Mouse (Mus musculus) limb, embryonic 13.5 days (tissue): ENCODE measurements around the gene Gse1. TPM values are rescaled to one million over a fixed set of nuclear protein-coding genes. Genes with fewer than 3 reads are reported as not detected.
A peak's percentile ranks its signal among the peaks of the same experiment; 100 is the strongest.

Experiments used
- ATAC-seq: fragments of 200-750 bp; cut with Nextera tagmentation; 2 replicates; pipeline ENCODE4 v1.8.0; 2017; ENCODE audit warnings: low read depth, moderate number of reproducible peaks, moderate TSS enrichment; ENCODE audit not compliant: low FRiP score
- H3K27ac ChIP-seq: fragments of 300-500 bp; sonication (generic); 2 replicates; pipeline ENCODE4 v1.5.1; 2015; ENCODE audit warnings: inconsistent platforms, mild to moderate bottlenecking, moderate library complexity
- H3K27me3 ChIP-seq: fragments of 300-500 bp; sonication (generic); 2 replicates; pipeline ENCODE4 v1.6.1; 2015; ENCODE audit warnings: mild to moderate bottlenecking, inconsistent platforms
- H3K36me3 ChIP-seq: fragments of 300-500 bp; sonication (generic); 2 replicates; pipeline ENCODE4 v1.6.1; 2015; ENCODE audit warnings: inconsistent platforms, mild to moderate bottlenecking, moderate library complexity
- H3K4me1 ChIP-seq: fragments of 300-500 bp; sonication (generic); 2 replicates; pipeline ENCODE4 v1.6.1; 2015; ENCODE audit warnings: inconsistent platforms
- H3K4me2 ChIP-seq: fragments of 300-500 bp; sonication (generic); replicated peaks from 2 replicates; pipeline ENCODE4 v1.6.1; 2015; ENCODE audit warnings: inconsistent platforms, mild to moderate bottlenecking, moderate library complexity
- H3K4me3 ChIP-seq: fragments of 300-500 bp; sonication (generic); 2 replicates; pipeline ENCODE4 v1.5.1; 2015; ENCODE audit warnings: moderate library complexity, mild to moderate bottlenecking, inconsistent platforms
- H3K9ac ChIP-seq: fragments of 300-500 bp; sonication (generic); 2 replicates; pipeline ENCODE4 v1.6.1; 2015; ENCODE audit warnings: mild to moderate bottlenecking, inconsistent platforms
- H3K9me3 ChIP-seq: fragments of 300-500 bp; sonication (generic); 2 replicates; pipeline ENCODE4 v1.6.1; 2016; ENCODE audit warnings: inconsistent platforms
- WGBS: fragments of 180-500 bp; shearing (Covaris S2); methylation state at CpG from one replicate; pipeline ENCODE4 v1.1.7; 2015; 5-methylcytosine and 5-hydroxymethylcytosine counted together
- polyA plus RNA-seq: library from polyadenylated mRNA; unstranded; fragments of >200 nt; fragmentation: Nextera tagmentation; extraction: Ambion mirVana; gene quantifications from 2 replicates; pipeline ENCODE4 v1.2.1, GENCODE M21; 2015

Gse1 gene
- polyA plus RNA-seq, 1 experiment from 2014 or later, result 6.9 TPM

DNA sequence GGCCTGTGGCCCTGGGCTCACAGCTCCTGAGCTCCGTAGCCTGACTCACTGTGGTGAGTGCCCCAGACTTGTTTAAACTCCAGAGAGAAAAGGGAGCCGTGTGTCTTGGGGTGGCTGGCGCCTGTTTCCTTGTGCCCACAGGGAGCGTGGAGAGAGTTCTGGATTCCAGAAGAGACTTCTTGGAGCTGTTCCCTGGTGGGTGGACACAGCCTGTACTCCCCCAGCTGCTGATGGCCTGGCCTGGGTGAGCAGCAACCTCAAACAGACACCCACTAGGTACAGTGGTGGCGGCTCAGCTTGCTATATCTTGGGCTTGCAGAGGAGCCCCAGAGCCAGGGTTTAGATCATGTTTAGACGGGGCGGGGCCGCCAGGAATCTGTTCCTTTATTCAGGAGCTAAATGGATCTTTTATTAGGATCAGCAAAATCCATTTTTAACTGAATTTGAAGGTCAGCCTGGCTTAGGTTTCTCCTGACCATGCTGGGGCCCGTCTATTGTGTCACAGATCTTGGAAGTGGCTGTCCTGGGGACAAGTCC is 21.6 kb downstream of the Gse1 start:
- peaks cover 41% of the 10 kb centered on the region for H3K4me1 ChIP-seq
- H3K9me3 ChIP-seq, result no peaks in the 10 kb centered on the region
- H3K27ac ChIP-seq, result no peak overlapping the region; the same call in 1 of the 2 replicates
- H3K36me3 ChIP-seq, result no peaks in the 10 kb centered on the region
- no peaks in the 10 kb centered on the region for H3K27me3 ChIP-seq
- H3K4me3 ChIP-seq, result no peak overlapping the region
- WGBS, result 65% methylated on average over 9 of the region's 9 CpGs
- peak overlapping the region; percentile 46; the same call in 1 of the 2 replicates for H3K9ac ChIP-seq
- no peak for ATAC-seq
- no peak overlapping the region for H3K4me2 ChIP-seq

DNA sequence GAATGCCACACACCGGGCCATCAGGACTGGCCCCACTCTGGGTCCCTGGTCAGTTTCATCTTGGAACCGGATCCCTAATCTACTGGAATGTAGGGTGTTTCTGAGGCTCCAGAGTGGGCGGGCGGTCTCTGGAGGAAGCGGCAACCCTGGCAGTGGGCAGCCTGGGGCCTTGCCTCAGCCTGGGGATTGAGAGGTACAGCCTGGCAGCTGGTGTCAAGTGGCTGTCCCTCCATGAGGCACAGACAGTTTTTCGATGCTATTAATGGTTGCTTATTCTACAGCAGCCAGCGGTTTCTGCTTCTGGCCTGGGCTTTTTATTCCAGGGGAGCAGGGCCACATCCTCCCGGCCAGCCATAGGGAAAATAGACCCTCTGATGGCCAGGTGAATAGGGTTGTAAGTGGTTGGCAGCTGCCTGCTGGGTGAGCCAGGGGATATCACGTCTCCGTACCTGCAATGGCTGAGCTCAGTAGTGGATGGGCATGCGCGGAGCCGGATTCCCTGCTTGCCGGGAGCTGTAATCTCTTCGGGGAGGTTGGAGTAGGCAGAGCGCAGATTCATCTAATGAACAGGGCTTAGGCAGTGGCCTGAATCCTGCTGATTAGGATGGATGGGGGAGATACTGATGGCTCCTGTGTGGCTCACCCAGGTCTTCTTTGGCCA is 22.6 kb downstream of the Gse1 start:
- Histone ChIP-seq H3K27me3 (no peaks in the 10 kb centered on the region), H3K4me2 (no peak overlapping the region), H3K9me3 (no peaks in the 10 kb centered on the region), H3K9ac (no peak overlapping the region), H3K27ac (peak overlapping the region; percentile 29; the same call in 1 of the 2 replicates), H3K4me3 (no peak overlapping the region), H3K4me1 (peaks cover 52% of the 10 kb centered on the region), H3K36me3 (no peaks in the 10 kb centered on the region)
- no peak for ATAC-seq
- WGBS, result 62% methylated on average over 16 of the region's 16 CpGs

DNA sequence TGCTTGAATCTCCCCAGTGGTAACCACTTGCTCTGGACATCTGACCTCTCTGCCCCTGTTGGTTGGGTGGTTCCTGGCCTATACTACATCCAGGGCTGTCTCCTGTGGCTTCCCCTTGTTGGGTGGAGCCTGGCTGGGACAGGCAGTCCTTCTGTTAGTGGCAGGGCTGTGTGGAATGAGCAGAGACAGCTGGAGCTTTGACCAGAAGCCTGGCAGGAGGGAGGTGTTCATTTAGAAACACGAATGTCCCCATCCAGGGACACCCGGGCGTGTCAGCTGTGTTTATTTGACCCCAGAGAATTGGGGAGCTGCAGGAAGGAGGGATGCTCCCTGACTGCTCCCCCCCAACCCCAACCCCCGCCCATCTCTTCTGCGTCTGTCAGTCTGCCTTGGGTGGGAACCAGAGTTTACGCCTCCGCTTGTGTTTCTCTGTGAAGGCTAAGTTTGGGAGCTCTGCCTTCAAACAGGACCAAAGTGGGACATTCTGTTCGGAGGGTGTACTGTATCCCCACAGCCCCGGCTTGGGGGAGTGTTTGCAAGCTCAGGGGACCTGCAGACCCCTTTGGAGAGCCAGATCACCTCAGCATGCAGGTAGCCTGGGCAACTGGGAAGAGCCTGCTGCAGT is 23.3 kb downstream of the Gse1 start:
- Histone ChIP-seq H3K9ac (no peak overlapping the region), H3K4me2 (no peak overlapping the region), H3K27ac (peak overlapping the region; percentile 29; the same call in 1 of the 2 replicates), H3K4me3 (no peak overlapping the region), H3K4me1 (peaks cover 58% of the 10 kb centered on the region), H3K36me3 (no peaks in the 10 kb centered on the region), H3K27me3 (no peaks in the 10 kb centered on the region), H3K9me3 (no peaks in the 10 kb centered on the region)
- WGBS, result 70% methylated on average over 9 of the region's 9 CpGs
- no peak for ATAC-seq

DNA sequence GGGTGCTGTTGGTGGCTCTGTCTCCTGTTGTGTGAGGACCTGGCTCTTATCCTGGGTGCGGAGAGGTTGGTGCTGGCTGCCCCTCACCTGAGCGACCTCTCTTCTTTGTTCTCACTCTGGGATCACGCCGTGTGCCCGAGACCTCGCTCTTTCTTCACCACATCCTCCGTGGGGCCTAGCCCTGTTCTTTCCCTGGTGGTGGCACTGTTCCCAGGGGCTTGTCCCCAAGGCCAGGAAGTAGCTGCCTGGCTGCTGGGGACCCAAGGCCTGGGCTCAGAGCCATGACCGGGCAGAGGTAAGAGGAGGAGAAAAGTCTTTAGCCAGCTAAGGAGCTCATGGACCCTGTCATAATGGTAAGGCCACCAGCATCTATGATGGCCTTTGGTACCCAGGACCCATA is 25.4 kb downstream of the Gse1 start:
- no peaks in the 10 kb centered on the region for H3K36me3 ChIP-seq
- peaks cover 78% of the 10 kb centered on the region for H3K4me1 ChIP-seq
- H3K4me3 ChIP-seq, result no peak overlapping the region
- no peak overlapping the region for H3K4me2 ChIP-seq
- no peak overlapping the region for H3K27ac ChIP-seq
- H3K27me3 ChIP-seq, result no peaks in the 10 kb centered on the region
- WGBS, result 80% methylated on average over 8 of the region's 8 CpGs
- ATAC-seq, result no peak
- H3K9ac ChIP-seq, result 0 out of 2 replicates have a peak overlapping the region, but pooled peaks have one; percentile 43
- H3K9me3 ChIP-seq, result no peaks in the 10 kb centered on the region

DNA sequence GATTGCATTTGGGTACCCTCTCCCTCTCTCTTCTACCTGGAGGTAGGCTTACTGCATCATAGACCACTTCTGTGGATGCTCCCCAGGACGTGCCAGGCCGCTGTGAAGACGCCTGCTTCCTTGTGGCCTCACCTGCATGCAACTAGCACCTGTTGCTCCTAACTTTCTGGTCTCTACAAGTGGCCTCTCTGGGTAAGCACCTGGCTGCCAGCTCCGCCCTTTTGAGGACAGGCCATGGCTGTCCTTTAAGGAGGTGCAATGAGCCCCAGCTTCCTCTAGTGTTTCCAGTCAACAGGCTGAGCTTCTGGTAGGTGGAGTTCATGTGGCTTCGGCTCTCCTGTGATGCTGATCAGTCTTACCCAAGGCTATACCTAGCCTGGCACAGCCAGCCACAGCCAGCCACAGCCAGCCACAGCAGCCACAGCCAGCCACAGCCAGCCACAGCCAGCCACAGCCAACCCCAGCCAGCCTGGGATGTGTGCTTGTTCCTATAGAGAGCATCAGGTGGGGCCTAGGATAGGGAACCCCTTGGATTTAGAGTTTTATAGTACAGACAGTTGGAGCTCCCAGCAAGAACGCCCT is 27.2 kb downstream of the Gse1 start:
- peaks cover 84% of the 10 kb centered on the region for H3K4me1 ChIP-seq
- ATAC-seq, result no peak
- no peak overlapping the region for H3K27ac ChIP-seq
- H3K4me2 ChIP-seq, result no peak overlapping the region
- H3K27me3 ChIP-seq, result no peaks in the 10 kb centered on the region
- no peak overlapping the region for H3K4me3 ChIP-seq
- H3K9me3 ChIP-seq, result no peaks in the 10 kb centered on the region
- WGBS, result 89% methylated on average over 6 of the region's 6 CpGs
- H3K9ac ChIP-seq, result no peak overlapping the region
- H3K36me3 ChIP-seq, result no peaks in the 10 kb centered on the region

DNA sequence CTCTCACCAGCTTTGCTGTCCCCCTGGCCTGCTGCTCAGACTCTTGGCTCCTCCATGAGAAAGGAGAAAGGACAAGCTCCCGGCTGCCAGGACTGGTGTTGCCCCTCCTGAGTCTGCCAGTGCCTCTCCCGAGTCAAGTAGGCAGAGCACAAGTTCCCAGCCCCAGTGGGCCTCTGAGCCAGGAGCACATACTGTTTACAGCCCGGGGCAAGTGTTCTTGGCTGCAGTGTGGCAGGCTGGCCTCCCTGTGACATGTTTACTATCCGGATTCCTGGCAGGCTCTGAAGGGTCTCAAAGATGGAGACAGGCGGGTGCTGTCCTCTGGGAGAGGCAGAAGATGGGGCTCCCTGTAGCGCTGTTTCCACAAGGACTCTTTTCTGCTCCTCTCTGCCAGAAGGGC is 28.7 kb downstream of the Gse1 start:
- WGBS, result 25% methylated on average over 6 of the region's 6 CpGs
- H3K9ac ChIP-seq, result peak overlapping the region; percentile 43; the same call in 1 of the 2 replicates

DNA sequence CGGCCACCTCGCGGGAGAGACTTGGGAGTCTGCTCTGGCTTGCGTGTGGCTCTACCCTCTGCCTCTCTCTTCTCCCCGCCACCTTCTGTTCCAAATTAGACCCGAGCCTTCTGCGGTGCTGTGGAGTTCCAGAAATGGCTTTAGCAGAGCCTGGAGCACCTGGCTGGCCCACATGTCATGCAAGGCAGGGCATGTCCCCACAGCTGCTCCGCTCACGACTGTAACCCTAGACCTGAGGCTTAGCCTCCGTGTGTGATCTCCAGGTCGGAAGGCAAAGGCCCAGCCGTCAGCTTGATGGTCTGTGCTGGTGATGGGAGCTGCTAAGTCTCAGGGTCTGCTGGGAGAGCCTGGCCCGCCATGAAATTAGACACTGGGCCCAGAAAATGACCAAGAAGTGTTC is 30.9 kb downstream of the Gse1 start:
- Histone ChIP-seq H3K4me2 (no peak overlapping the region), H3K27ac (no peak overlapping the region), H3K9ac (no peak overlapping the region), H3K27me3 (no peaks in the 10 kb centered on the region), H3K9me3 (no peaks in the 10 kb centered on the region), H3K4me1 (peaks cover 94% of the 10 kb centered on the region), H3K36me3 (no peaks in the 10 kb centered on the region), H3K4me3 (no peak overlapping the region)
- 42% methylated on average over 13 of the region's 13 CpGs for WGBS
- ATAC-seq, result peak; percentile 34

More for the DNA sequence above, 28.7 kb downstream of the Gse1 start:
- H3K4me3 ChIP-seq, result no peak overlapping the region
- H3K36me3 ChIP-seq, result no peaks in the 10 kb centered on the region
- peak overlapping the region; percentile 61; the same call in 1 of the 2 replicates for H3K27ac ChIP-seq
- peaks cover 84% of the 10 kb centered on the region for H3K4me1 ChIP-seq
- no peaks in the 10 kb centered on the region for H3K9me3 ChIP-seq
- no peak for ATAC-seq
- no peaks in the 10 kb centered on the region for H3K27me3 ChIP-seq
- no peak overlapping the region for H3K4me2 ChIP-seq

DNA sequence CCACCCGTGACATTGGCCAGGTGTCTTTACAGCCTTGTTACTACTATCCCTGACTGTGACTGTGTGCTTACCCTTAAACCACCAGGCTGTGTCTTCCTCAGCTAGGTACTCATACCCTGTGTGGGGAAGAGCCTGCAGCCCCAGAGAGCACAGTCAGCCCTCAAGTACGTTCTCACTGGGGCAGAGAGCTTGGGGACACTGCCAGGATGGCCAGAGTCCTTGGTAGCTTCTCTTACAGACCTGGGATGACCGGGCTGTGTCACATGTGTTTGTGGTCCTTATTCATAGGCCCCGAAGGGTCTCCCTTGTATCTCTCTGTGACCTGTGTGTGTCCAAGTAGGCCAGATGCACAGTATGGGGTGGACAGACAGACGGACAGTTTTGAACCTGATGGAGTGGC is 32.4 kb downstream of the Gse1 start:
- H3K36me3 ChIP-seq, result no peaks in the 10 kb centered on the region
- H3K9me3 ChIP-seq, result no peaks in the 10 kb centered on the region
- 0 out of 2 replicates have a peak overlapping the region, but pooled peaks have one; percentile 13 for H3K9ac ChIP-seq
- peak overlapping the region; percentile 45; the same call in 1 of the 2 replicates for H3K4me2 ChIP-seq
- no peak for ATAC-seq
- H3K4me3 ChIP-seq, result no peak overlapping the region
- H3K27me3 ChIP-seq, result no peaks in the 10 kb centered on the region
- peak overlapping the region; percentile 48; the same call in 1 of the 2 replicates for H3K27ac ChIP-seq
- 75% methylated on average over 5 of the region's 5 CpGs for WGBS
- H3K4me1 ChIP-seq, result peaks cover 93% of the 10 kb centered on the region

DNA sequence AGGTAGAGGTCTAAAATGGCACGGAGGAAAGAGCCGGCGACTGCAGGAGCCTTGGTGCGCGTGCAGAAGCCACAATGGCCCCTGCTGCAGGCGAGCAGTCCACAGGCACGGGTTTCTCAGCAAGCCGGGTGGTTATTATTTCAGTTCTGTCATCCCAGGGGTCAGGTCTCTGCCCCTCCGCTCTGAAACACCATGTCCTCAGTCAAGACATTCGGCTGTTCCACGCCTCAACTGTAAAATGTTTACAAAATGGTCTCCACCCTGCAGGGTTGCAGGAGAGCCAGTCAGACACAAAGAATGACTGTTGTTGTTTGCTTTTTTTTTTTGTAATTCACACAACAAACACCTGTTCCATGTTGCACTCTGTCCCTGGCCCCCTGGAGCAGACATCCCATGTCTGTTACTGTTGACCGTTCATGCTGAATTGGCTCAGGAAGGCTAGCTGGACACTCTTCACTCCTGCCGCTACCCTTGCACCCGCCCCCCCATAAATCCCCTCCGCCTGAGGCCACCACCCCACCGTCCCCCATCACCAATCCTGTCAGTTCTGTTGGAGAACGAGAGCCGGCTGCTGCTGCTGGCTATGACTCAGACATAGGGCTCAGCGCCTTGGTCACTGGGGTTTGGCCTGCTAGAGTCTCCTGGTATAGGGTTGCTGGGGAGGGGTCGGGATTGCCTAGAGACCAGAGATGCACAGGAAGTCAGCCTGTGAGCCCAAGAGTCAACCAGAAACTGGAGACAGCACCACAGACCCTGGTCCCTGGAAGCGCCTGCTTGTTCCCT is 33.3 kb downstream of the Gse1 start:
- Histone ChIP-seq H3K27ac (peak overlapping the region; percentile 48; the same call in 1 of the 2 replicates), H3K9ac (peak overlapping the region; percentile 48; the same call in 1 of the 2 replicates), H3K36me3 (no peaks in the 10 kb centered on the region), H3K27me3 (no peaks in the 10 kb centered on the region), H3K4me2 (peak overlapping the region; percentile 45), H3K4me3 (no peak overlapping the region), H3K4me1 (peaks cover 93% of the 10 kb centered on the region), H3K9me3 (no peaks in the 10 kb centered on the region)
- 20% methylated on average over 21 of the region's 21 CpGs for WGBS
- no peak for ATAC-seq

DNA sequence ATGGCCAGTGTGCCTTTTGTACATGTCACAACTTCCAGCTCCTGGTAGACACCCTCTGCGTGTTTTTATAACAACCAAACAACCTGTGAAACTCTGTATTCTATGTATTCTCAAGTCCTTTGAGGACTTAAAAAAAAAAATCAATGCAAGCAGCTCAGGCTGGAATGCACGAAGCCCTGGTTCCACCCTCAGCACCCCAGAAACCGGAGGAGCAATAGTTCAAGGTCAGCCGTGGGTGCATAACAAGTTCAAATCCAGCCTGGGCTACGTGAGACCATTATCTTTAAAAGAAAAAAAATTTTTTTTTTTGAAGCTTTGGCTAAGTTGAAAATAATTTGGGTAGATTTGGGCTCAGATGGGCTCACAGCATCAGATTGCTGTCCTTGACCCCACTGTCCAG is 35.6 kb downstream of the Gse1 start:
- Histone ChIP-seq H3K4me2 (peak overlapping the region; percentile 58; the same call in 1 of the 2 replicates), H3K27ac (peak overlapping the region; percentile 93; the same call in 1 of the 2 replicates), H3K9ac (0 out of 2 replicates have a peak overlapping the region, but pooled peaks have one; percentile 19), H3K27me3 (no peaks in the 10 kb centered on the region), H3K4me1 (peaks cover 94% of the 10 kb centered on the region), H3K4me3 (no peak overlapping the region), H3K9me3 (no peaks in the 10 kb centered on the region), H3K36me3 (no peaks in the 10 kb centered on the region)
- 85% methylated on average over 5 of the region's 5 CpGs for WGBS
- no peak for ATAC-seq

DNA sequence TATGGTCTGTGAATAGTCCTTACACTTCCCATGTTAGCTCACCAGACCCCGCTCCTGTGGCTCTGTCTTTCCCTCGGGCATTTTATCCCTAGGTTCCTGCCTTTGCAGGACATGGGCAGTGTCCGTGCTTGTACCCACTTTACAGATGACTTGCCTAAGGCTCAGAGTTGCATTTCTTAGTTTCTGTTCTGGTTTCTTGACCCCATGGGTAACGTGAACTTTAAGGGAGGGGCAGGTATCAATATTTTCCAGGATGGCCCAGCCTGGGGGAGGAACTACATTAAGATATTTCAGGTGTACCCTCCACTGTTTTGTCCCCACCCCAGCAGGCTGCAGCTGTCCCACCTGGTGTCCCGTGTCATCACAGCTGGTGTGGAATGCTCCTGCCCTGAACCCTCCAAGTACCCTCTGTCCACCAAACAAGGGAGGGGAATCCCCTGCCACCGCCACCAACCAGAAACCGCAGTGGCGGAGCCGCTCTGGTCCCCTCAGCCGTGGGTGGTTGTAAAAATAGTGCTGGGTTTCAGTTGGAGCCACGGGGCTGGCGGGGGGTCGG is 36.2 kb downstream of the Gse1 start:
- Histone ChIP-seq H3K36me3 (no peaks in the 10 kb centered on the region), H3K27me3 (no peaks in the 10 kb centered on the region), H3K4me2 (peak overlapping the region; percentile 58), H3K4me1 (peaks cover 94% of the 10 kb centered on the region), H3K9ac (peak overlapping the region; percentile 25; the same call in 1 of the 2 replicates), H3K27ac (peak overlapping the region; percentile 93), H3K9me3 (no peaks in the 10 kb centered on the region), H3K4me3 (peak overlapping the region; percentile 12; the same call in 1 of the 2 replicates)
- WGBS, result 17% methylated on average over 13 of the region's 13 CpGs
- no peak; the same call in 1 of the 2 replicates for ATAC-seq
